In genomic region chr2:127362459-127363281, GRCm38 (mm10) we compare ENCODE assay signal across 1 mouse cellular context.
TF ChIP-seq lines count a peak whose summit lies in the region.

Adra2b (plus strand) TSS chr2:127363208.

TF ChIP-seq in CH12.LX, 34 proteins besides CTCF, POLR2A, EP300 and RAD21 (continued from another document):
- TF ChIP-seq ZNF384 (IDR thresholded peaks at IDR 0.05; ENCODE audit: low read depth, low read length) (no peak), MAZ (IDR thresholded peaks at IDR 0.05; ENCODE audit: low read depth, low read length) (no peak), PAX5 (IDR thresholded peaks at IDR 0.05; ENCODE audit: low read length) (no peak), IRF4 (IDR thresholded peaks at IDR 0.05; ENCODE audit: low read depth, low read length) (no peak), ZKSCAN1 (IDR thresholded peaks at IDR 0.05; ENCODE audit: borderline replicate concordance, low read depth, low read length) (no peak), JUND (conservative IDR thresholded peaks at IDR 0.05; ENCODE audit: low read depth, low read length) (no peak), KAT2A (IDR thresholded peaks at IDR 0.05; ENCODE audit: insufficient replicate concordance, low read length) (no peak), UBTF (IDR thresholded peaks at IDR 0.05; ENCODE audit: low read depth, low read length) (0 out of 2 replicates have a peak, but pooled peaks have one; percentile 38), SMC3 (IDR thresholded peaks at IDR 0.05; ENCODE audit: low read depth, low read length) (peak; percentile 79)
